Mouse (Mus musculus) heart, embryonic 15.5 days (tissue): ENCODE measurements at regions not wholly inside any gene's neighbourhood (a gene's known extent, or its start where the extent isn't known, plus 50 kb on each side); places are given as distances from the start of the nearest gene placed in this dataset.
A peak's percentile ranks its signal among the peaks of the same experiment; 100 is the strongest.

Source experiments
- ATAC-seq: fragments of 200-750 bp; cut with Nextera tagmentation; replicated peaks from 2 replicates; pipeline ENCODE4 v1.8.0; 2017; ENCODE audit warnings: low read depth, moderate TSS enrichment; ENCODE audit not compliant: insufficient number of reproducible peaks, insufficient read depth, low FRiP score
- H3K27ac ChIP-seq: fragments of 300-500 bp; sonication (generic); 2 replicates; pipeline ENCODE4 v1.5.1; 2015; ENCODE audit warnings: mild to moderate bottlenecking, inconsistent platforms
- H3K27me3 ChIP-seq: fragments of 300-500 bp; sonication (generic); 2 replicates; pipeline ENCODE4 v1.6.1; 2015; ENCODE audit warnings: inconsistent platforms
- H3K36me3 ChIP-seq: fragments of 300-500 bp; sonication (generic); 2 replicates; pipeline ENCODE4 v1.6.1; 2015; ENCODE audit warnings: mild to moderate bottlenecking, inconsistent platforms
- H3K4me1 ChIP-seq: fragments of 300-500 bp; sonication (generic); replicated peaks from 2 replicates; pipeline ENCODE4 v1.6.1; 2015; ENCODE audit warnings: inconsistent platforms
- H3K4me2 ChIP-seq: fragments of 300-500 bp; sonication (generic); 2 replicates; pipeline ENCODE4 v1.6.1; 2015; ENCODE audit warnings: inconsistent platforms, mild to moderate bottlenecking, moderate library complexity
- H3K4me3 ChIP-seq: fragments of 300-500 bp; sonication (generic); 2 replicates; pipeline ENCODE4 v1.5.1; 2015; ENCODE audit warnings: mild to moderate bottlenecking, inconsistent platforms
- H3K9ac ChIP-seq: fragments of 300-500 bp; sonication (generic); 2 replicates; pipeline ENCODE4 v1.6.1; 2015; ENCODE audit warnings: mild to moderate bottlenecking, inconsistent platforms
- H3K9me3 ChIP-seq: fragments of 300-500 bp; sonication (generic); replicated peaks from 2 replicates; pipeline ENCODE4 v1.6.1; 2016; ENCODE audit warnings: inconsistent platforms
- WGBS: fragments of 180-500 bp; shearing (Covaris S2); methylation state at CpG from one replicate; pipeline ENCODE4 v1.1.7; 2015; ENCODE audit warnings: mixed read lengths; 5-methylcytosine and 5-hydroxymethylcytosine counted together

GRCm38 (mm10) chr4:9106778-9107177 lies 867.9 kb upstream of the Car8 start:
- 82% methylated on average over 9 of the region's 9 CpGs for WGBS
- Histone ChIP-seq H3K4me3 (no peak overlapping the region), H3K27ac (0 out of 2 replicates have a peak overlapping the region, but pooled peaks have one; percentile 12), H3K36me3 (no peaks in the 10 kb centered on the region), H3K9me3 (0 out of 2 replicates have a peak, but pooled peaks cover 4% of the 10 kb centered on the region), H3K27me3 (no peaks in the 10 kb centered on the region), H3K9ac (no peak overlapping the region), H3K4me1 (0 out of 2 replicates have a peak, but pooled peaks cover 2% of the 10 kb centered on the region), H3K4me2 (no peak overlapping the region)
- no peak for ATAC-seq

GRCm38 (mm10) chr4:9104657-9105056 lies 865.8 kb upstream of the Car8 start:
- Histone ChIP-seq H3K4me1 (no peaks in the 10 kb centered on the region), H3K9ac (no peak overlapping the region), H3K4me3 (no peak overlapping the region), H3K27ac (no peak overlapping the region), H3K9me3 (0 out of 2 replicates have a peak, but pooled peaks cover 4% of the 10 kb centered on the region), H3K4me2 (no peak overlapping the region), H3K27me3 (no peaks in the 10 kb centered on the region), H3K36me3 (no peaks in the 10 kb centered on the region)
- WGBS = 47% methylated on average over 6 of the region's 6 CpGs
- ATAC-seq = no peak

GRCm38 (mm10) chr4:9103958-9104357 lies 865.1 kb upstream of the Car8 start:
- Histone ChIP-seq H3K4me2 (no peak overlapping the region), H3K4me3 (no peak overlapping the region), H3K27me3 (no peaks in the 10 kb centered on the region), H3K9me3 (0 out of 2 replicates have a peak, but pooled peaks cover 4% of the 10 kb centered on the region), H3K27ac (no peak overlapping the region), H3K4me1 (no peaks in the 10 kb centered on the region), H3K36me3 (no peaks in the 10 kb centered on the region), H3K9ac (no peak overlapping the region)
- WGBS = 79% methylated on average over 8 of the region's 8 CpGs
- no peak for ATAC-seq

- H3K9ac ChIP-seq = no peak overlapping the region
- no peaks in the 10 kb centered on the region; the same call in 1 of the 2 replicates for H3K27me3 ChIP-seq
- no peaks in the 10 kb centered on the region for H3K36me3 ChIP-seq
- 0 out of 2 replicates have a peak, but pooled peaks have one; percentile 43 for ATAC-seq
- no peak overlapping the region for H3K27ac ChIP-seq
- peaks cover 13% of the 10 kb centered on the region; the same call in 1 of the 2 replicates for H3K4me1 ChIP-seq
- 23% methylated on average over 24 of the region's 24 CpGs for WGBS
- H3K4me3 ChIP-seq = no peak overlapping the region
- H3K4me2 ChIP-seq = peak overlapping the region; percentile 50
- no peaks in the 10 kb centered on the region for H3K9me3 ChIP-seq
These were observed 858.2 kb upstream of the Car8 start for GRCm38 (mm10) chr4:9096809-9097700.

- Histone ChIP-seq H3K4me1 (peaks cover 13% of the 10 kb centered on the region; the same call in 1 of the 2 replicates), H3K4me3 (no peak overlapping the region)
These were observed 857.4 kb upstream of the Car8 start for GRCm38 (mm10) chr4:9096274-9096673.

GRCm38 (mm10) chr4:9095646-9096045 lies 856.8 kb upstream of the Car8 start:
- no peak for ATAC-seq
- Histone ChIP-seq H3K36me3 (no peaks in the 10 kb centered on the region), H3K27ac (no peak overlapping the region), H3K4me3 (no peak overlapping the region), H3K4me2 (no peak overlapping the region), H3K4me1 (peaks cover 13% of the 10 kb centered on the region; the same call in 1 of the 2 replicates), H3K9me3 (no peaks in the 10 kb centered on the region), H3K27me3 (no peaks in the 10 kb centered on the region; the same call in 1 of the 2 replicates), H3K9ac (no peak overlapping the region)
- WGBS = 65% methylated on average over 7 of the region's 7 CpGs

More at GRCm38 (mm10) chr4:9096274-9096673, 857.4 kb upstream of the Car8 start:
- Histone ChIP-seq H3K9me3 (no peaks in the 10 kb centered on the region), H3K27ac (no peak overlapping the region), H3K27me3 (no peaks in the 10 kb centered on the region; the same call in 1 of the 2 replicates), H3K36me3 (no peaks in the 10 kb centered on the region), H3K9ac (no peak overlapping the region), H3K4me2 (no peak overlapping the region)
- 84% methylated on average over 2 of the region's 2 CpGs for WGBS
- 0 out of 2 replicates have a peak, but pooled peaks have one; percentile 31 for ATAC-seq

GRCm38 (mm10) chr4:9094522-9094921 lies 855.7 kb upstream of the Car8 start:
- Histone ChIP-seq H3K4me3 (no peak overlapping the region), H3K36me3 (no peaks in the 10 kb centered on the region), H3K27me3 (no peaks in the 10 kb centered on the region; the same call in 1 of the 2 replicates), H3K27ac (no peak overlapping the region), H3K4me1 (peaks cover 20% of the 10 kb centered on the region), H3K4me2 (no peak overlapping the region), H3K9me3 (no peaks in the 10 kb centered on the region), H3K9ac (no peak overlapping the region)
- 41% methylated on average over 10 of the region's 10 CpGs for WGBS
- ATAC-seq = no peak

GRCm38 (mm10) chr4:9094076-9094475 lies 855.2 kb upstream of the Car8 start:
- WGBS = 68% methylated on average over 6 of the region's 6 CpGs
- no peak overlapping the region for H3K27ac ChIP-seq

GRCm38 (mm10) chr4:9083526-9083925 lies 844.7 kb upstream of the Car8 start:
- Histone ChIP-seq H3K4me3 (no peak overlapping the region), H3K9ac (no peak overlapping the region), H3K9me3 (no peaks in the 10 kb centered on the region), H3K4me1 (peaks cover 38% of the 10 kb centered on the region), H3K27ac (0 out of 2 replicates have a peak overlapping the region, but pooled peaks have one; percentile 17), H3K36me3 (no peaks in the 10 kb centered on the region), H3K4me2 (peak overlapping the region; percentile 12; the same call in 1 of the 2 replicates), H3K27me3 (no peaks in the 10 kb centered on the region)
- WGBS = 41% methylated on average over 13 of the region's 13 CpGs
- ATAC-seq = no peak

More at GRCm38 (mm10) chr4:9094076-9094475, 855.2 kb upstream of the Car8 start:
- Histone ChIP-seq H3K36me3 (no peaks in the 10 kb centered on the region), H3K4me2 (no peak overlapping the region), H3K9me3 (no peaks in the 10 kb centered on the region), H3K9ac (no peak overlapping the region), H3K27me3 (no peaks in the 10 kb centered on the region; the same call in 1 of the 2 replicates), H3K4me1 (peaks cover 24% of the 10 kb centered on the region), H3K4me3 (no peak overlapping the region)
- no peak for ATAC-seq

- Histone ChIP-seq H3K27ac (peak overlapping the region; percentile 61), H3K4me3 (no peak overlapping the region), H3K9me3 (no peaks in the 10 kb centered on the region), H3K9ac (no peak overlapping the region), H3K36me3 (no peaks in the 10 kb centered on the region), H3K4me2 (no peak overlapping the region), H3K27me3 (no peaks in the 10 kb centered on the region), H3K4me1 (peaks cover 38% of the 10 kb centered on the region)
- WGBS = 42% methylated on average over 14 of the region's 14 CpGs
- ATAC-seq = peak; percentile 37
These were observed 843.1 kb upstream of the Car8 start for GRCm38 (mm10) chr4:9081701-9082562.
